Mouse (Mus musculus): ENCODE results near the gene Zfp692.
A peak's percentile ranks its signal among the peaks of the same experiment; 100 is the strongest.
"Not testable (repeated sequence)": the region's sequence is repeated elsewhere in the genome, so short reads cannot be mapped to it uniquely, and the experiment has no call there.

The Zfp692 gene

GRCm38 (mm10) chr11:58306860-58307308 lies at the start of gene Zfp692:
Gene Zfp692, plus strand, starts transcription at chr11:58307069.
- DNase-seq = peak; percentile 96

DNA sequence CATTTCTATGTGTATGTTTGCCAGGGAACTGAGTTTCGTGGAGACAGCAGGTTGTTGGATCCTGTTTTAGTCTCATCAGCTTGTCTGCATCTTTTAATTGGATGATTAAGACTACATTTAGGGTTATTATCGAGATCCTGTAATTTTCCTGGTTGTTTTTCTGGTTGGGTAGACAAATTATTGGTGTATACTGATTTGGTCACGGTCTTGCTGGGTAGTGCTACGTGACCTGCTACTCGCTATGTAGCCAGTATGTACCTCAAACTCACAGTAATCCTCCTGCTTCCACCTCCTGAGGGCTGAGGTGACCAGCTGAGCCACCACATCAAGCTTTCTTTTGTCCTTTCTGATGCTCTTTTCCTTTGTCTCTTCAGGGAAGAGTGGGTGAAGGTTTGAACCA lies 49.1 kb upstream of the Zfp692 start:
- no peak for DNase-seq

DNA sequence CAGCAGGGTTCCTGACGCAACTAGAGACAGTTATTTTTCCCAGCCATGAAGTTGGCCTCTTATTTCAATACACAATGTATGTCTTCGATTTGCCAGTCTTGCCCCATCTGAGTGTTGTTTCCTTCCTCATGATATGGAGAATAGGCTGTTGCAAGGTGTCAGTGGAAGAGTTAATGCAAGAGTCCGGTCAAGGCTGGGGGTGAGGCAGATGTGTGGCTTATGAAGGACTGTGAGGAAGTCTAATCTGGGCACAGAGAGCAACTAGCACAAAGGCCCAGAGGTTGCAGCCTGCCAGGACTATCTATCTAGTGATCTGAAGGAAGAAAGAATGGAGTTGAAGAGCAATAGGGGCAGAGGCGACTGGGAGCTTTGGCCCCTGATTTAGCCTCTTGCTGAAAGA lies 46.7 kb upstream of the Zfp692 start:
- no peak for DNase-seq

GRCm38 (mm10) chr11:58261826-58262225 lies 45.0 kb upstream of the Zfp692 start:
- DNase-seq = no peak

DNA sequence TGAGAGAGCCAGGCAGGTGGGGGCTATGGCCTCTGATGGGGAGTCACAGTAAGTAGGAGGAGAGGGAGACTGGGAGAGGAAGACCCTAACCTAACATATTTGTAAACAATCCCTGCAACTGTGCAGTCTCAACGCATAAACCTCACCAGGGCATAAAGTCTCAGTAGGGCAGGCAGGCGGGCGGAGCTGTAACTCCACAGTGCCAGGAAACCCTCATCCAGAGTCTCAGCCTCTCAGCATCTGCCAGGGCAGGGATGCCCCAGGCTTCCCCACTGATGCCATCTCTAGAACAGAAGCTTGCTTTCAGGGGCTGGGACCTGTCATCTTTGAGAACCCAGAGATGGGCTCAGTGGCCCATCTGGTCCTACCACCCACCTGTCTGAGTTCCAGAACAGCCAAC lies 44.5 kb upstream of the Zfp692 start:
- no peak for DNase-seq

GRCm38 (mm10) chr11:58263516-58263915 lies 43.4 kb upstream of the Zfp692 start:
- no peak for DNase-seq

DNA sequence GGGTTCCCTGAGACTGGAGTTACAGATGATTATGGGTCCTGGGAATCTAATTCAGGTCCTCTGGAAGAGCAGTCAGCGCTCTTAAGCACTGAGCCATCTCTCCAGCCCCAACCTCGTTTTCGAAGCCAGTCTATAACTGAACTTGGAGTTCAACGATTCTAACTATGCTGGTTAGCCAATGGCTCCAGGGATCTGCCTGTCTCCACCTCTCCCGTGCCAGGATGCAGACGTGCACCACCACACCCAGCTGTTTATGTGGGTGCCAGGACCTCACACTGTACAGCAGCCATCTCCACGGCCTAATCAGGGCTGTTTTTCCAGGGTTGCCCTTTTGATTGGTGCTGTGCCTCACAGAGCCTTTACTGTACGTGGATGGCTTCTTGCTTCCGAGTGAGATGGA lies 42.3 kb upstream of the Zfp692 start:
- DNase-seq = no peak

DNA sequence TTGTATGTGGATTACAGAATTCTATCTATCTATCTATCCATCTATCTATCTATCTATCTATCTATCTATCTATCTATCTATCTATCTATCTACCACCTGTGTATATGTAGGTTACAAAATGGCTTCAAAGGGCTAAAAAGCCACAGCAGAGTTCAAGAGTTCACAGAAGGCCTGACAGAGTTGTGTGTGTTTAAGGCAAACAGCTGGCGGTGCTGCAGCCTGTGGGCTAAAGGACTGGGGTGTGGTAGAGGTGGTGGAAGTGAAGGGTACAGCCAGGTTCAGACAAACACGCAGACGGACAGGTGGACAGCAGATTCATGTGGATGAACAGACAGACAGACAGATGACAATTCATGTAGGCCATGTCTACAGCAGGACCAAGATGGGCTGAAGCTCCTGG lies 38.6 kb upstream of the Zfp692 start:
- no peak for DNase-seq

GRCm38 (mm10) chr11:58274572-58274971 lies 32.3 kb upstream of the Zfp692 start, which contains the start of gene 4930438A08Rik:
Gene 4930438A08Rik, plus strand, starts transcription at chr11:58274799.
- no peak for DNase-seq

- DNase-seq = no peak
These were observed 31.1 kb upstream of the Zfp692 start for GRCm38 (mm10) chr11:58275756-58276155.

GRCm38 (mm10) chr11:58281970-58282496 lies 24.8 kb upstream of the Zfp692 start:
- no peak for DNase-seq

DNA sequence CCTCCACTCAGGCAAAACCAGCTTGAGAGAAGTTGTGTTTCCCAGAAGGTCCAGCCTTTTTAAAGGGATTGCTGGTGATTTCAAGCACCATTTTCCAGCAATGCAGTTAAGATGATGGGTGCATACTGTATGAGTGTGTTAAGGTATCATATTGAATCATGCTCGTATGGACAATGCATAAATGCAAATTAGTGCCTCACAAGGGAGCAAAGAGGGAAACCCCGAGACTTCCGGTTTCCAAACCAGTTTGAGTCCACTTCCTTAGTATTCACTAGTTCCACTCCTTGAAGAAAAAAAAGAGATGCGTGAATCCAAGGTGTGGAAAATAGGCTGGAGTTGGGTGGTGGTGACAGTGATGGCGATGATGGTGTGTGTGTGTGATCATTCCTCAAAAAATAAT lies 24.4 kb upstream of the Zfp692 start:
- DNase-seq = no peak

- no peak for DNase-seq
These were observed 16.7 kb upstream of the Zfp692 start for GRCm38 (mm10) chr11:58289992-58290682.

DNA sequence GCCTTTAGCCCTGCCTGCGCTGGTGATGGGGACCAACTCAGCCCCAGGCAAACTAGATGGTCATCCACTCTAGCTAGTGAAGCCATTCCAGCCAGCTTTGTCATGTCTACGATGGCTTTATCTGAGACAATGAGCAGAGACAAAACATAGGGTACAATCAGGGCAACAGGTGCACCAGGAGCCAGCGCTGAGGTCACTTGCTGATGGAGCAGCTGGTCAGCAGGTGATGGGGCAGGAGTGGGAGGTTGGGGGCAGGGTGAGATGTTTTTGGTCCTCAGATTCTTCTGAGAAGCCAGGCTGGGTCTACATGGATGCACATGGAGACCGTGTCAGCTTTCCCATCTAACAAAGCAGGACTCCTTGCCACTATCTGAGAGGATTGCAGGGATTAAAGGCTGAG lies 16.1 kb upstream of the Zfp692 start:
- no peak for DNase-seq

GRCm38 (mm10) chr11:58292791-58293190 lies 14.1 kb upstream of the Zfp692 start:
- DNase-seq = no peak

DNA sequence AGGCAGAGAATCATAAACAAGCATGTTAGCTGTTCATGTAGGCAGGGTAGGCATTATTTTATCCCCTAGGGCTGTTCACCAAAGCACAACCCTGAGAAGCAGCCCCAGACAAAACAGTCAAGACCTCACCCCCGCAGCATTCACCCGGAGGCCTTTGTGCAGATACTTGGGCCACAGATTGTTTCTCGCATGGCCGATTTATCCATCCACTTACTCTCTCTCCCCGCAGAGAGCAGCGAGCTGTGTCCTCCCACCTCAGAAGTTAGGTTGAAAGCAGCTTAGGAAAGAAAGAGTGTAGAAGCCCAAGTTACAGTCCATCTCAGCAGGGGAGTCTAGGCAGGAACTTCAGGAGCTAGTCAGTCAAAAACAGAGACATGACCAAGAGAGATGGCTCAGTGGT lies 9.5 kb upstream of the Zfp692 start:
- no peak for DNase-seq

GRCm38 (mm10) chr11:58301057-58301456 lies 5.8 kb upstream of the Zfp692 start:
- DNase-seq = peak; percentile 85

DNA sequence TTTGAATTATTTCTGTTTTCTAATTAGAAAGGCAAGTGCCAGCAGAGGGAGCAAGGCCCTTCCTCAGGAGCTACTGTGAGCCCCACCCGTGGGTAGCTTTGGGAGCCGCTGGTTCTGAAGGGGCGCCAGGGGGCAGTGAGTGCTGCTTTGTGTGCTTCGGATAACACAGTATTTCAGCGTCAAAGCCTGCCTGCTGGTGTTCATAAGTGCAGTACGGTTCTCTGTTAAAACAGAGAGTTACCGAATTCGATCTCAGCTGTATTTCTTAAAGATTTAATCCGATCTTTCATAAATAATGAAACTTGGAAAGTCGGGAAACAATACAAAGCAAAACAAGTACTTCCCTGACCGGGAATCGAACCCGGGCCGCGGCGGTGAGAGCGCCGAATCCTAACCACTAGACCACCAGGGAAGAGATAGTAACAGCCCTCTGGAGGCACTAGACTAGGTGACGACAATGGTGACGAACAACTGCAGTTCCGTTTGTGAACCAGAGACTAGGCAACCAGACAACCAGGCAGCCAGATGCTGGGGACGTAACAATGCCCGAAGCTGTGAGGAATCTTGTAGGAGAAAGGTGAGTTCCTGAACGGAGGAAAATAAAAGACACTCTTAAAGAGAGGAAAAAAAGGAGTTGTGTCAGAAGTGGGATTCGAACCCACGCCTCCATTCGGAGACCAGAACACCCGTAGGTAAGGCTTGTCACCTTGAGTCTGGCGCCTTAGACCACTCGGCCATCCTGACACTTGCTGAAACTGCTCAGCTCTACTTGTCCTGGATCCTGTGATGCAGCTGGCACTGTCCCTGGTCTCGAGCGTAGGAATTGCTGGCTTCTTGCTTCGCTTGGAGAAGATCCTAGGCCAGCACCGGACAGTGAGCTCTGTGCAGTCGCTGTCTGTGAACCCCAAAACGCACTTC lies 4.8 kb upstream of the Zfp692 start:
- DNase-seq = peak; percentile 97

DNA sequence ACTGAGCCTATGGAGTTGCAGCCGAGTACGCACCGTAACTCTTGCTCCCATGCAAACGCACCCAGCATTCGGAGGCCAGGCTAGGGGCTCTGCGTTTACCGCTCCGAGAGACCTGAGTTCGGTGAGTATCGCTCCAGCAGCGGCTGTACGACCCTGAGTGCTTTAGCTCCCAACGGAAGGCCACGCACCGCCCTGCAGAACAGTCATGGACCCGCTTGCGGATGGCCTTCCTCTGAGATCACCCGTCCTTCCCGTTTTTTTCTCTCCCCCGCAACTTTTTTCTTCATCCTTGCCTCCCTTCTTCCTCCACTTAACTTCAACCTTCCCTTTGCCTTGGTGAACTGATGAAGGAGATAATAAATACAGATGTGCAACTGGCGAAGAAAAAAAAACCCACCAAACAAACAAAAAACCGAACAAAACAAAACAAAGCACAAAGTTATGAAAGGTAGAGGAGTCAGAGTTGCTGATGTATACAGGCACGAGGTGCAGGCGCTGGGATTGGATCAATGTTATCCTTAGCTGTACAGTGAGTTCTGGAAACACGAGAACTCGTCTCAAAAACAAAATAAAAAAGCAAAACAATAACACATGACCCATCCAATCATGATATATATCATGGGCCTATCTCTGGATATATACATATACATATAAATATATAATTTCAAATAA lies 4.0 kb upstream of the Zfp692 start:
- DNase-seq = no peak

DNA sequence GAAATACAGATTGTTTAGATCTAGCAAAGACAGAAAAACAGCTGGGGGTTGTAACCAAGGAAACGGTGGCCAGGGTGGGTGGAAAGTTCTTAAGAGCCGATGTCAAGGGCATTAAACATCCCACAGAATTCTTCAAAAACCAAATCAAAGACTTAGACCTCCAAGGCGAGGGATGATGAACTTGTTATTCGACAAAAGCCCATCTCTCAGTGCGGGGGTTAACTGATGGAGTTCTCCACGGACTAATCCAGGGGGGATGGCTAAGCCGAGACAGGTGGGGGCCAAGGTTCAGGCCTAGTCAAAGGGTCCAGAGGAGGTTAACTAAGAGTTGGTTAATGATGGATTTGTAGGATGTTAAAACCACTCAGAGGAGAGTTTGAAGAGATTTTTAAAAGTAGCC lies 3.3 kb upstream of the Zfp692 start:
- no peak for DNase-seq

DNA sequence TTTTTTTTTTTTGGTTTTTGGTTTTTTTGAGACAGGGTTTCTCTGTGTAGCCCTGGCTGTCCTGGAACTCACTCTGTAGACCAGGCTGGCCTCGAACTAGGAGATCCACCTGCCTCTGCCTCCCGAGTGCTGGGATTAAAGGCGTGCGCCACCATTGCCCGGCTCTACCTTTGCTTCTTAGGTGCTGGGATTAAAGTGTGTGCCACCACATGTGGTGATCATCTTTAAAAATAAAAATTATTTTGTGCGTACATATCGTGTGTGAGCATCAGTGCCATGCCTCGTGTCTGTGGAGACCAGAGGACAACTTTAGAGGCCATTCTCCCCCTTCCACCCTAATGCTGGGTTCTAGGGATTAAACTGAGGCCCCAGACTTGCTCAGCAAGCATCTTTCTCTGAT lies 1.6 kb upstream of the Zfp692 start:
- not testable (repeated sequence) for DNase-seq

DNA sequence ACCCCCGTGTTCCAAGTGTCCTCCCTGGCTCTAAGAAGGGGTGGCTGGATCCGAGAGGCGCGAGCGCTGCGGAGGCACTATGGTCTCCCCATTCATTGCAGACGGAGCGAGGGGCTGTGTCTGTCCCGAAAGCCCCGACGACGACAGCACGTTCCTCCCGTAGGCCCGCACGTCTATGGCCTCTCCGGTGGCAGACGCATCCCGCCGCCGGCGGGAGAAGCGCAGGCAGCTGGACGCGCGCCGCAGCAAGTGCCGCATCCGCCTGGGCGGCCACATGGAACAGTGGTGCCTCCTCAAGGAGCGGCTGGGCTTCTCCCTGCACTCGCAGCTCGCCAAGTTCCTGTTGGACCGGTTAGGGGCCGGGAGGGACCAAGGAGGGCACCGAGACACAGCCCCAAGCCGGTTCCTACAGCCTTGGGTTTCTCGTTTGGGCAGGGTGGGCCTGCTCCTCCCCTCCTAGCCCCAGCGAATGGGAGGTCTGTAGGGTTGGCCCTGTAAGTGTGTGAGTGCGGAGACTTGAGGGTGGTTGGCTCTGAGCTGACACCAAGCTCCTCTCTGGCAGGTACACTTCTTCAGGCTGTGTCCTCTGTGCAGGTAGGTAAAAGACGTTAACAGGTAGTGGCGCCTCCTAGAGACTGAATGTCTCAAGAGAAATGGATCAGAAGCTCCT lies 677 bp downstream of the Zfp692 start:
- peak; percentile 79 for DNase-seq

DNA sequence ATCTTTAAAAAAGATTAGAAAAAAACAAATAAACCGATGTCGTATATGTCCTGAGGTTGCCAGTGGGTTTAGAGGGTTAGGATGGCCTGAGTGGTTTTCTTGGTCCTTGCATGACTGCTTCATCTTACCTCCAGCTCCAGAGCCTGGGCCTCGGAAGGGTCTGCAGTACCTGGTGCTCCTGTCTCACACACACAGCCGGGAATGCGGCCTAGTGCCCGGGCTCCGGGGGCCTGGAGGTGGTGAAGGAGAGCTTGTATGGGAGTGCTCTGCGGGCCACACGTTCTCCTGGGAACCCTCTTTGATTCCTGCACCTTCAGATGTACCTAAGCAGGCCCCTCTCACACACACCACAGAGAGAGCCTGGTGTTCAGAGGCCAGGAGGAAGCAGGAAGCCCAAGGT lies 1.8 kb downstream of the Zfp692 start:
- no peak for DNase-seq
